Mouse (Mus musculus) limb, embryonic 15.5 days (tissue): ENCODE measurements around the gene Apobec4. TPM values are rescaled to one million over a fixed set of nuclear protein-coding genes. Genes with fewer than 3 reads are reported as not detected.
A peak's percentile ranks its signal among the peaks of the same experiment; 100 is the strongest.

Source experiments
- ATAC-seq: fragments of 200-750 bp; cut with Nextera tagmentation; 2 replicates; pipeline ENCODE4 v1.8.0; 2017; ENCODE audit warnings: low read depth, moderate TSS enrichment; ENCODE audit not compliant: insufficient number of reproducible peaks, low FRiP score, low TSS enrichment
- H3K27ac ChIP-seq: fragments of 300-500 bp; sonication (generic); 2 replicates; pipeline ENCODE4 v1.5.1; 2015; ENCODE audit warnings: moderate library complexity, mild to moderate bottlenecking, inconsistent platforms
- H3K27me3 ChIP-seq: fragments of 300-500 bp; sonication (generic); 2 replicates; pipeline ENCODE4 v1.6.1; 2015; ENCODE audit warnings: inconsistent platforms
- H3K36me3 ChIP-seq: fragments of 300-500 bp; sonication (generic); 2 replicates; pipeline ENCODE4 v1.6.1; 2015; ENCODE audit warnings: inconsistent platforms
- H3K4me1 ChIP-seq: fragments of 300-500 bp; sonication (generic); 2 replicates; pipeline ENCODE4 v1.6.1; 2015; ENCODE audit warnings: inconsistent platforms
- H3K4me2 ChIP-seq: fragments of 300-500 bp; sonication (generic); 2 replicates; pipeline ENCODE4 v1.6.1; 2015; ENCODE audit warnings: mild to moderate bottlenecking, inconsistent platforms
- H3K4me3 ChIP-seq: fragments of 300-500 bp; sonication (generic); 2 replicates; pipeline ENCODE4 v1.5.1; 2015; ENCODE audit warnings: mild to moderate bottlenecking, inconsistent platforms
- H3K9ac ChIP-seq: fragments of 300-500 bp; sonication (generic); 2 replicates; pipeline ENCODE4 v1.6.1; 2015; ENCODE audit warnings: inconsistent platforms
- H3K9me3 ChIP-seq: fragments of 300-500 bp; sonication (generic); 2 replicates; pipeline ENCODE4 v1.6.1; 2016; ENCODE audit warnings: inconsistent platforms
- WGBS: fragments of 180-500 bp; shearing (Covaris S2); methylation state at CpG from one replicate; pipeline ENCODE4 v1.1.7; 2015; 5-methylcytosine and 5-hydroxymethylcytosine counted together
- polyA plus RNA-seq: library from polyadenylated mRNA; unstranded; fragments of >200 nt; fragmentation: Nextera tagmentation; extraction: Ambion mirVana; gene quantifications from 2 replicates; pipeline ENCODE4 v1.2.1, GENCODE M21; 2015

Apobec4 gene
- polyA plus RNA-seq = not detected in 2 replicates

DNA sequence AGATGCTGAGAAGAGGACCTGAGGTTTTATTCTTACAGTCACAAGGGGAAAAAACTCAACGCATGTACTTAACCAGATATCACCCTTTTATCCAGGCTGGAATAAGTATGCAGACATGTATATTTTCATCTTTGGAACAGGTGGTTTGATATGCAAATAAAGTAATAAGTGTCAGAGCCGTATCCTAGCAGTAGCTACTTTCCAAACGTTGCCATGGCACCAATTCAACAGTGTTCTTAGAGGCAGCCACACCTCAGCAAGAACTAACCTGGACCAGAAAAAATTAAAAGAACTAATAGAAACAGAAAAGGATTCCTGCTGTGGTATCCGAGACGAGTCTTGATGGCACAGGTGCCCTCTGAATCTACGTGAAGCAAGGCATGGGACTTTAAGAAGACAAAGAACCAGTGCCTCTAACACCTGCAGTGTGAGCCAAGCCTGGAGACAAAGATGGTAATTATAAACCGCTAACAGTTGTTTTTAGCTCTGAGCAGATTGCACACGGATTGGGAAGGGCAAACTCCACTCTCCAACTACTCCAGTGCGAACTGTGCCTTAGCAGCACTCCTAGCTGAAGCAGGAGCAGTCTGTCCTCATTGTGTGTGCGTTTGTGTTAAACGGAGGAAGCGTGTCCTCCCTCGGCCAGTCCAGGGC, at the start of gene Apobec4:
Gene Apobec4, plus strand, starts transcription at position 240 of the 654 bp plus-strand sequence.
- Histone ChIP-seq H3K9ac (no peak within 1 kb of the TSS), H3K36me3 (no peaks in the 10 kb centered on the region), H3K4me1 (no peaks in the 10 kb centered on the region), H3K4me2 (no peak within 1 kb of the TSS), H3K27me3 (no peaks in the 10 kb centered on the region), H3K9me3 (no peaks in the 10 kb centered on the region), H3K27ac (no peak within 1 kb of the TSS), H3K4me3 (no peak within 1 kb of the TSS)
- WGBS = 68% methylated on average over 13 of the region's 13 CpGs
- no peak for ATAC-seq

DNA sequence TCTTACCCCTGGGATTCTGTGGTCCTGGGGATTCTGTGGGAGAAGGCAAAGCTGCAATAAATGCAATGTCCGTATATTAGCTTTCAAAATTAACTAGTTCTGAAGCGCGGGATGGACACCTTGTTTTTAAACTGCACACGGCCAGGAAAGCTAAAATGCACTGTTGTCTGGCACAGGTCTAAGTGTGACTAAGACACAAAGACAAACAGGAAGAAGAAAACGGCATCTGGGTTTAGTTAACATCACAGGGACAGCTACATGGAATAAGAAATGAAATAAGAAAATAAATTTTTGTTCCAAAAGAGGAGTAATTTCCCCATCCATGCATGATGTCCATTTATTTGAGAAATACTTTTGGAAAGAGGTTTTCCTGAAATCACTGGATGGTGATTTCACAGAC, 49.3 kb upstream of the Apobec4 start:
- Histone ChIP-seq H3K4me2 (no peak overlapping the region), H3K27me3 (no peaks in the 10 kb centered on the region), H3K4me1 (peaks cover 11% of the 10 kb centered on the region), H3K9ac (no peak overlapping the region), H3K9me3 (no peaks in the 10 kb centered on the region), H3K27ac (no peak overlapping the region), H3K36me3 (no peaks in the 10 kb centered on the region), H3K4me3 (no peak overlapping the region)
- WGBS = 67% methylated on average over 5 of the region's 5 CpGs
- no peak for ATAC-seq

DNA sequence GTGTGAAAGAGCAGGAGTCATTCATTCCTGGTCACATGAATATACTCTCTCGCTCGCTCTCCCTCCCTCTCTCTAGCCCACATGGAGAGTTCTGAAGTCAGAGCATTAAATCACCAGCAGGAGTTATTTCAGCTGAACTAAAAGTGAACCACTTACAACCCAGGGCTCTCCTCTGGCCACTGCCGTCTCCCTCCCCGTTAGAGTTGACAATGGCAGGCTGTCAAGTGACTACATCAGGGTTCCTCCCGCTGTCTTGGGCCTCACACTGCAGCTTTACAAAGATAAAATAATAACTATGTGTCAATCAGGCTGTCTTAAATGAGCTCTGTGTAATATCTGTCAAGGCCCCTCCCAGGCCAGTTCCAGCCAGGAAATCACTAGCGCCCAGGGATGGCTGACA, 47.4 kb upstream of the Apobec4 start:
- no peak overlapping the region for H3K27ac ChIP-seq
- H3K9ac ChIP-seq = no peak overlapping the region
- H3K4me3 ChIP-seq = no peak overlapping the region
- H3K4me1 ChIP-seq = peaks cover 11% of the 10 kb centered on the region
- no peaks in the 10 kb centered on the region for H3K9me3 ChIP-seq
- 0 out of 2 replicates have a peak, but pooled peaks have one; percentile 10 for ATAC-seq
- H3K27me3 ChIP-seq = no peaks in the 10 kb centered on the region
- no peak overlapping the region for H3K4me2 ChIP-seq
- no peaks in the 10 kb centered on the region for H3K36me3 ChIP-seq
- WGBS = 44% methylated on average over 6 of the region's 6 CpGs

DNA sequence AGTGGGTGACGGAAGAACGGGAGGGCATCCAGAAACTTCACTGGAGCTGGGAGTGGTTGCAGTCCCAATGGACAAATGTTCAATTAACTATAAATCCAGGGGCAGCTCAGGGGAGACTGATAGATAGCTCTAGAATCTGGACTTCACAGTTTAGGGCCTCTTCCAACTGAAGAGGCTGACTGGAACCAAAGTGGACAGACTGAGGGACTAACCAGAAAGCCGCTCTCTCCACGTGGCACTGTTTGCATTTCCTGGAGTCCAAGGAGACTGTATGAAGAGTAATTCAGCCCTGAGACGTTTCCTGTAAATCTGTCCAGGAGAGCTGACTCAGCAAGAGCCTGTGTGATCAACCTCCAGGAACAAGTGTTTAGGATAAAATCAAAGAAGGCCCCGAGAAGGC, 46.4 kb upstream of the Apobec4 start:
- Histone ChIP-seq H3K36me3 (no peaks in the 10 kb centered on the region), H3K27ac (no peak overlapping the region), H3K27me3 (no peaks in the 10 kb centered on the region), H3K4me2 (no peak overlapping the region), H3K9ac (no peak overlapping the region), H3K9me3 (no peaks in the 10 kb centered on the region), H3K4me3 (no peak overlapping the region), H3K4me1 (peaks cover 11% of the 10 kb centered on the region)
- ATAC-seq = no peak
- WGBS = 44% methylated on average over 6 of the region's 6 CpGs

DNA sequence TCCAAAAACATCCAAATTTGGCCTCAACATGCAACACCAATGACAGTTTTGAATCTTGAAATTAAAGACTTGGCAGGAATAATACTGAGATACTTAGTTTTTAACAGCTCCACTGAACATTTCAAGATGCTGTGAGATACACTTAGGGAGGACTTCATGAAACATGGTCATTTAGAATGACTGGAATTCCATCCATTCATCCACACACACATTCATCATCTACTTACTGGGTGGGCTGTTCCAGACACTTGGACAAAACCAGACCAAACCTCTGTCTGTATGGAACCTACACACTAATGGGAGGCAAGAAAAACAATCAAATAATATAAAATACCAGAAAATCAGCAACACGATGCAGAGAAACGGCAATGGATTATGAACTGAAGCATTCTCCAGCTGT, 42.8 kb upstream of the Apobec4 start:
- Histone ChIP-seq H3K4me3 (no peak overlapping the region), H3K27me3 (no peaks in the 10 kb centered on the region), H3K36me3 (no peaks in the 10 kb centered on the region), H3K9me3 (no peaks in the 10 kb centered on the region), H3K4me2 (no peak overlapping the region), H3K27ac (no peak overlapping the region), H3K4me1 (peaks cover 13% of the 10 kb centered on the region), H3K9ac (no peak overlapping the region)
- WGBS = 76% methylated on average over 2 of the region's 2 CpGs
- ATAC-seq = no peak

DNA sequence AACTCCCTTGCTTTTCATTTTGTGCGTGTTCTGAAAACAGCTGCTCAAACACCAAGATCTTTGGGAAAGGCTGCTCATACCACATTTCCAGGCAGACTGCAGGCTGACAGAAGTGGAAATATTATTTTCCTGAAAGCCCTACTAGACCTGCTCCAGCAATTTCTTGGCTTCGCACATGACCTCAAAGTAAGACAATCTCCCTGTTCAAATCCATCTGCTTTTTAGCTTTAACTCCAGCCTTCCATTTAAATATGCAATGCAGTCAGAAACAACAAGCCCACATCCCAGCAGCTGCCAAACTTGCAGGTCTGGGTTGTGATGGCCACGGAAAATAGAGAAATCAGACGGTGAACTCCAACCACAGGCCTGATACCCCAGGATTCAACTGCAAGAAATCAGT, 39.3 kb upstream of the Apobec4 start:
- no peaks in the 10 kb centered on the region for H3K36me3 ChIP-seq
- 56% methylated on average over 4 of the region's 4 CpGs for WGBS
- no peaks in the 10 kb centered on the region for H3K27me3 ChIP-seq
- H3K4me3 ChIP-seq = no peak overlapping the region
- peak overlapping the region; percentile 76 for H3K27ac ChIP-seq
- H3K4me1 ChIP-seq = peaks cover 5% of the 10 kb centered on the region; the same call in 1 of the 2 replicates
- ATAC-seq = peak; percentile 58; the same call in 1 of the 2 replicates
- no peak overlapping the region for H3K4me2 ChIP-seq
- H3K9ac ChIP-seq = no peak overlapping the region
- no peaks in the 10 kb centered on the region for H3K9me3 ChIP-seq

DNA sequence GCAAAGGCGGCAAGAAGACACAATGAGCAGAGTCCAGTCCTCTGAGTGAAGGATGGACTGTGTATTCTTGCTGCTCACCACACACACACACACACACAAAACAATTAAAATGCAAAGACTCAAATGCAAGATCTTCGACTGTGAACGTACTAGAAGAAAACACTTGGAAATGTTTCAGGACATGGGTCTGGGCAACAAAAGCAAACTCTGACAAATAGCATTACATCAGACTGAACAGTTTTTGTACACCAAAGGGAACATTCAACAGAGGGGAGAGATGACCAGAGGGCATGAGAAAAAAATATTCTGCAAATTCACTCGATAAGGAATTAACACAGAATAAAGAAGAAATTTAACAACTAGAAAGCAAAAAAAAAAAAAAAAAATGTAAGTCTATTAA, 36.4 kb upstream of the Apobec4 start:
- no peaks in the 10 kb centered on the region for H3K9me3 ChIP-seq
- H3K9ac ChIP-seq = no peak overlapping the region
- no peaks in the 10 kb centered on the region for H3K36me3 ChIP-seq
- H3K4me2 ChIP-seq = no peak overlapping the region
- H3K27me3 ChIP-seq = no peaks in the 10 kb centered on the region
- ATAC-seq = no peak
- WGBS = 66% methylated on average over 4 of the region's 4 CpGs
- H3K27ac ChIP-seq = no peak overlapping the region
- H3K4me1 ChIP-seq = peaks cover 13% of the 10 kb centered on the region; the same call in 1 of the 2 replicates
- no peak overlapping the region for H3K4me3 ChIP-seq

DNA sequence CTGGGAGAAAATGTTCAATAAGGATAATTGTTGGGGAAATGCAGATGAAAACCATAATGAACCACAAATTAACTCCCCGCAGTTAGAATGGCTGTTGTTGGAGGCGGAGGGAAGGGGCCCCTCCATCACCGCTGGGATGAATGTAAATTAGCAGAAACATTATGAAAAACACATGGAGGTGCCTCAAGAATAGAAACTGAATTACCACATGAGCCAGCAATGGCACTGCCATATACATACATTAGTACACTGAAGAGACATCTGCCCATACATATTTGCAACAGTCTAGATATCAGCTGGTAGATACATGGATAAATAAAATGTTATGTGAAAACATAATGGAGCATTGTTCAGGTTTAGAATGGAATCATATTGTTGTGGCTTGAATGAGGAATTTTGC, 35.9 kb upstream of the Apobec4 start:
- H3K4me3 ChIP-seq = no peak overlapping the region
- H3K27me3 ChIP-seq = no peaks in the 10 kb centered on the region
- H3K9me3 ChIP-seq = no peaks in the 10 kb centered on the region
- ATAC-seq = no peak
- H3K36me3 ChIP-seq = no peaks in the 10 kb centered on the region
- H3K27ac ChIP-seq = no peak overlapping the region
- peaks cover 14% of the 10 kb centered on the region; the same call in 1 of the 2 replicates for H3K4me1 ChIP-seq
- no peak overlapping the region for H3K9ac ChIP-seq
- 48% methylated on average over 3 of the region's 3 CpGs for WGBS
- no peak overlapping the region for H3K4me2 ChIP-seq

DNA sequence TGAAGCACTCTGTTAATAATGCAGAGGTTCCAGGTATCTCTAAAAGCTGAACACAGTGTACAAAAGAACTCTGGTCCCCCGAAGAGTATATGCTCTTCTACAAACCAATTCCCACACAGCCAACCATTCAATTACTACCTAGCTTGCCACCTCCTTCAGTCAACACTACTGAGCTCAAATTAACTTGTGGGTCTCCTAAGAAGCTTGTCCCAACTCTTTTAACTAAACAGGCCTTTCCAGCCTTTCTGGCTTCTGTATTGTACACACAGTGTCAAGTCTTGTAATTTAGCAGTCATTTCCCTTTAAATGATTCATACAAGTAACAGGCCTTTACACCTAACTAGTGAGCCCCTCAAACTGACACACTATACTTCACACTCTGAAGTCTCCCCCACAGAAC, 33.0 kb upstream of the Apobec4 start:
- H3K4me1 ChIP-seq = peaks cover 16% of the 10 kb centered on the region; the same call in 1 of the 2 replicates
- no peak for ATAC-seq
- no peaks in the 10 kb centered on the region for H3K36me3 ChIP-seq
- 77% methylated on average over 1 of the region's 1 CpGs for WGBS
- H3K4me2 ChIP-seq = no peak overlapping the region
- no peak overlapping the region for H3K27ac ChIP-seq
- no peak overlapping the region for H3K4me3 ChIP-seq
- no peak overlapping the region for H3K9ac ChIP-seq
- H3K27me3 ChIP-seq = no peaks in the 10 kb centered on the region
- H3K9me3 ChIP-seq = no peaks in the 10 kb centered on the region

DNA sequence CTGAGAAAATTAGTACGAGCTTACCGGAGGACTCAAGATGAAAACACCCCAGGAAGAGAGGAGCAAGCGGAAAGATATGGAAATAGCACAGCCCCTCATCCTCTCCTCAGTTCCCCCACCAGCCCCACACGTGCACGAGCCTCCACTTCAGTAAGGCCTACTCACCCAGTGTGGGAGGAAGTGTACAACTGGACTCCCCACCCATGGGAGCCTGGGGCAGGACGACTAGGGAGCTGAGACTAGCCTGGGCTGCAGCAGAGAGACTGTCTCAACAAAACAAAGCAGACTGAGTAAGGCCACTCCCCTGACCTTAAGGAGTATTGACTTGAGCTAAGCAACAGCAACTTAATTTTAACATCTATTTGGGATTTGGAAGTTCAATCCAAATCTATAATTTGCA, 32.2 kb upstream of the Apobec4 start:
- Histone ChIP-seq H3K9ac (no peak overlapping the region), H3K27me3 (no peaks in the 10 kb centered on the region), H3K4me2 (no peak overlapping the region), H3K4me1 (peaks cover 14% of the 10 kb centered on the region; the same call in 1 of the 2 replicates), H3K36me3 (no peaks in the 10 kb centered on the region), H3K4me3 (no peak overlapping the region), H3K9me3 (no peaks in the 10 kb centered on the region), H3K27ac (peak overlapping the region; percentile 47; the same call in 1 of the 2 replicates)
- no peak for ATAC-seq
- 57% methylated on average over 6 of the region's 6 CpGs for WGBS

DNA sequence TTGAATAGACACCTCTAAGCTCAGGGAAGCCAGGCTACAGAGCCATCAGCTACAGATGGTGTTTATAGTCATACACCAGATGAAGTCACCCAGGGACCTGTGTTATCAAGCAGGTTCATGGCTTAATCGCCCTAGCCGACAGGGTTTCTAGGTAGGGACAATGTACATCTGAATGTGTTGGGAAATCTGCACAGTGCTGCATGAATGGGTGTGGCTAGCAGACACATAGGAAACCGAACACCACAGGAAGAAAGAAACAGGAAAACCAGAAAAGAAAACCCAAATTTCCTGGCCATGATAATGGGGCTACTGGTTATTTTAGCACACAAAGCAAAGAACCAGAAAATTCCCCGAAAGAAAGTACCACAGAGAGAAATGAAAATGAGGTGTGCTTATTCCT, 29.4 kb upstream of the Apobec4 start:
- no peak overlapping the region for H3K27ac ChIP-seq
- H3K4me1 ChIP-seq = peaks cover 14% of the 10 kb centered on the region; the same call in 1 of the 2 replicates
- no peak overlapping the region for H3K4me2 ChIP-seq
- no peak overlapping the region for H3K9ac ChIP-seq
- 68% methylated on average over 4 of the region's 4 CpGs for WGBS
- H3K27me3 ChIP-seq = no peaks in the 10 kb centered on the region
- H3K9me3 ChIP-seq = no peaks in the 10 kb centered on the region
- H3K36me3 ChIP-seq = no peaks in the 10 kb centered on the region
- no peak overlapping the region for H3K4me3 ChIP-seq
- ATAC-seq = no peak

DNA sequence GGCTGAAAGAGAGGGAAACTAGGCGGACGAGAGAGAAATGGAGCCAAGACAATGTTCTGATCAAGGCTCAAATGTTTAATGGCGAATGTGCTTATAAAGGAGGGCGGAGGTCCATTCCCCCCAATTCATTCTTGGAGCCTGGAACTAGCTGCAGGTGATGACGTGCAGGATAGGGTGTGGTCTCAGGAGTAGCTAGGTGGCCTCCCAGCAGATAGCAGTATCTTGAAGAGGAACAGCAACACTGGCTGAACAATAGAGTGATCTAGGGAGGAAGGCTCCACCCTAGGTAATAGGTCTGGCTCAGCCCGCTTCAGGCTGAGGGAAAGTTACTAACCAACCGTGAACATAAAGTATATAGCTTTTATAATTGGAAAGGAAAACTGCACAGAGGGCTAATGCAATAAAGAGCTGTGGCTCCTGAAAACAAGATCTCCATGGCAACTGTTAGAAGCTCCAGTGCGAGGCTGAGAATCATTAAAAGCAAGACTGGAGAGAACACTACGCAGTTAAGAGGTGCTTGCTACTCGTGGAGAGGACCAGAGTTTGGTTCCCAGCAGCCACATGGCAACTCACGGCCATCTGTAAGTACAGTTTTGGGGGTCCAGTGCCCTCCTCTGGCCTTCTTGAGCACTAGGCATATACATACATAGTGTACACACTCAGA, 28.7 kb upstream of the Apobec4 start:
- no peaks in the 10 kb centered on the region for H3K27me3 ChIP-seq
- H3K9me3 ChIP-seq = no peaks in the 10 kb centered on the region
- H3K4me1 ChIP-seq = peaks cover 14% of the 10 kb centered on the region; the same call in 1 of the 2 replicates
- no peak overlapping the region for H3K27ac ChIP-seq
- no peak overlapping the region for H3K4me3 ChIP-seq
- H3K4me2 ChIP-seq = no peak overlapping the region
- 63% methylated on average over 11 of the region's 11 CpGs for WGBS
- H3K36me3 ChIP-seq = no peaks in the 10 kb centered on the region
- ATAC-seq = no peak
- H3K9ac ChIP-seq = no peak overlapping the region
